Mouse (Mus musculus) megakaryocyte-erythroid progenitor cell, adult 5 weeks (primary cell): Measurements from ENCODE around the gene Gm14862. TPM values are rescaled to one million over a fixed set of nuclear protein-coding genes. Genes with fewer than 3 reads are reported as not detected.

Source experiments
- polyA plus RNA-seq: library from polyadenylated mRNA; stranded (reverse); fragments of >175 nt; gene quantifications from 2 replicates; pipeline ENCODE4 v1.2.3, GENCODE M21; 2012

The Gm14862 gene
- polyA plus RNA-seq, result not detected in 2 replicates

DNA sequence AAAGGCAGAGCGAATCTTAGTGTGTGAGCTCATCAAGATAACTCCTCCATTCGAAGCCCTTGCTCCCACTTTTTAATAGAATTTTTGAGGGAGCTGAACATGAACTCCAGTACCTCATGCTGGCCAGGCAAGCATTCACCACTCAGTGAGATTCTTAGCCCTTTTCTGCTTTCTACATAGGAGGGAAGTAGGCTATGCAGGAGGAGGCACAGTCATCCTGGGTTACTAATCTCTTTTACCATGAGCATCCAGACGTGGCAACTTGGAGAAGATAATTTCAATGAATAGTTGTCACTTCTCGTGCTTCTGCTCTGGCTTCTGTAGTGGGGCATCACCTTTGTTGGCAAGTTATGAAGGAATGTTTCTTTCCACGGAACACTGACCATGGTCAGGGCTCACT lies at the start of gene Gm14862:
Gene Gm14862 (minus strand): TSS at position 134 of the 400 bp plus-strand sequence.

DNA sequence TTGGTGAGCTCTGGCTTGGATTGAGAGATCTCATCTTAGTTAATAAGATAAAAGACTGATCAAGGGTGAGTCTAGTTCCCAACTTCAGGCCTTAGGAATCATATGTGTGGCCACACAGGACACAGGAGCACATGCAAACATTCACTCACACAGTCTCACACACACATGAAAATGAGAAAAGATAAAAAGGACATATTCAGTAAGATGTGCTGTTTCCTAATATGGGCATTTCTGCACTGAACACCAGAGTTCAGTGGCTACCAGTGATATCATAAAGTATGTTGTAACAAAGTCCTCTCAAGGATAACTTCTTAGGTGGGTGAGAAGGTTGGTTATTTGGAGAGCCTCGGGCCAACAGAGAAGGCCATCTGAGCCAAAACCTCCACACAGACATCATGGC lies 26.8 kb upstream of the Gm14862 start, which contains the start of gene H2al1m:
Gene H2al1m (plus strand): TSS at position 301 of the 400 bp plus-strand sequence.

DNA sequence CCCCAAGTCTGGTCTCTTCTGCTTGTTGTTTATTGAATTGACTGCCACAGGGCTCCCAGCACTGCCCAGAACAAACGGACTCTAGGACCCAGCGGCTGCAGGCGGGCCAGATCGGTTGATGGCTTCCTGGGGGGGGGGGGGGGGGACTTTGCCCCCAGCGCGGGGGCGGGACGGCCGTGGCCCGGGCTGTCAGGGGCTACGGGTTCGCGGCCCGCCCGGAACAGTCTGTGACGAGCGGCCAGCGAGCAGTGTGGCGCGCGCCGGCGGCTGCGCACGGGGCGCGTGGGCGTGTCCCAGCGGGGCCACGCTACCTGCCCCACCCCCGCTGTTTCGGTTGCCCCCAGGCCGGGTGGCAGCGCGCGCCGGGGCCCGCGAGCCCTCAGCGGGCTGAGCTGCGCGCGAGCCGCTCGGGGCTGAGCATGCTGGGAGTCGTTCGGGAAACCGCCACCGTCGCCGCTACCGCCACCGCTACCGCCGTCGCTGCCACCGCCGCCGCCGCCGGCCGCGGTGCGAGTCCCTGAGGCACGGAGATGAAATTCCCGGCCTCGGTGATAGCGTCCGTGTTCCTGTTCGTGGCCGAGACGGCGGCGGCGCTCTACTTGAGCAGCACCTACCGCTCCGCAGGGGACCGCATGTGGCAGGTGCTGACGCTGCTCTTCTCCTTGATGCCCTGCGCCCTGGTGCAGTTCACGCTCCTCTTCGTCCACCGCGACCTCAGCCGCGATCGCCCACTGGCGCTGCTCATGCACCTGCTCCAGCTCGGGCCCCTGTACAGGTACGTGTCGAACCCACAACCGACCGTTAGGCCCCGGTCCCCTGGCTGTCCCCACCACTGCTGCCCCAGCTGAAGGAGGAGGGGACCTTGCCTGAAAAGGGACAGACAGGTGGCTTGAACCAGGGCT lies 16.0 kb upstream of the Gm14862 start, which contains the start of gene Xk:
Gene Xk (plus strand): TSS at position 297 of the 902 bp plus-strand sequence.

Other genes with a start within 250 kb of the Gm14862 start
- not detected in 2 replicates for gene Fthl17e, start 223.4 kb downstream of the Gm14862 start, polyA plus RNA-seq
- not detected in 2 replicates for gene Fthl17f, start 193.9 kb downstream of the Gm14862 start, polyA plus RNA-seq
- not detected in 2 replicates for gene 4930402K13Rik, start 152.3 kb downstream of the Gm14862 start, polyA plus RNA-seq
- 0.09 and 0.10 TPM in 2 replicates for gene Lancl3, start 57.0 kb downstream of the Gm14862 start, polyA plus RNA-seq
- gene Xk, start 15.9 kb upstream of the Gm14862 start, polyA plus RNA-seq, result 3.5 and 4.0 TPM in 2 replicates
- gene H2al1m, start 26.9 kb upstream of the Gm14862 start, polyA plus RNA-seq, result not detected in 2 replicates
- 0.20 TPM in 1 of 2 replicates, not detected in the other for gene H2al1k, start 93.7 kb upstream of the Gm14862 start, polyA plus RNA-seq
- gene Cybb, start 230.9 kb upstream of the Gm14862 start, polyA plus RNA-seq, result 3.9 and 6.3 TPM in 2 replicates